Mouse (Mus musculus) G1E (cell line): Measurements from ENCODE around the gene Dazap2. TPM values are rescaled to one million over a fixed set of nuclear protein-coding genes. Genes with fewer than 3 reads are reported as not detected.

Experiments used
- ATAC-seq: 2 replicates; pipeline ENCODE4 v1.8.0; 2016; ENCODE audit warnings: mild to moderate bottlenecking; ENCODE audit not compliant: insufficient number of reproducible peaks, poor library complexity, low FRiP score, severe bottlenecking; ENCODE audit errors: extremely low read depth
- DNase-seq: peaks from one replicate; pipeline ENCODE4 v3.0.0; 2012; ENCODE audit warnings: low spot score
- H3K27me3 ChIP-seq: 2 replicates; pipeline ENCODE4 v1.6.1; 2012; ENCODE audit warnings: mild to moderate bottlenecking, low read length, inconsistent platforms; ENCODE audit not compliant: insufficient read depth
- H3K36me3 ChIP-seq: replicated peaks from 2 replicates; pipeline ENCODE3; 2012; ENCODE audit warnings: mild to moderate bottlenecking, inconsistent platforms
- H3K4me1 ChIP-seq: 2 replicates; pipeline ENCODE4 v1.6.1; 2012; ENCODE audit warnings: low read depth, low read length, inconsistent platforms, mixed read lengths; ENCODE audit not compliant: insufficient read depth
- H3K4me3 ChIP-seq: 2 replicates; pipeline ENCODE4 v1.5.1; 2012; ENCODE audit warnings: low read depth, mild to moderate bottlenecking, inconsistent platforms, low read length, moderate library complexity, mixed read lengths
- H3K9me3 ChIP-seq: replicated peaks from 2 replicates; pipeline ENCODE4 v1.6.1; 2012; ENCODE audit warnings: inconsistent platforms
- CTCF ChIP-seq: IDR thresholded peaks from 2 replicates; pipeline ENCODE4 v1.5.1; 2012; ENCODE audit warnings: low read depth, low read length, inconsistent platforms, mixed read lengths
- GATA1 ChIP-seq: IDR thresholded peaks from 2 replicates; pipeline ENCODE4 v1.6.1; 2012; ENCODE audit warnings: borderline replicate concordance, low read length, inconsistent platforms, mixed read lengths
- GATA2 ChIP-seq: IDR thresholded peaks from 2 replicates; pipeline ENCODE4 v1.6.1; 2012; ENCODE audit warnings: low read depth, low read length, inconsistent platforms, borderline replicate concordance
- POLR2AphosphoS5 ChIP-seq: IDR thresholded peaks from 2 replicates; pipeline ENCODE4 v1.6.1; 2012; ENCODE audit warnings: low read depth, low read length, inconsistent platforms; ENCODE audit not compliant: insufficient replicate concordance
- TAL1 ChIP-seq: conservative IDR thresholded peaks from 2 replicates; pipeline ENCODE4 v1.6.1; 2012; ENCODE audit warnings: low read depth, low read length, inconsistent platforms, mixed read lengths
- polyA plus RNA-seq: library from polyadenylated mRNA; stranded (reverse); fragments of >175 nt; gene quantifications from 2 replicates; pipeline ENCODE4 v1.2.3, GENCODE M21; 2012
- total RNA-seq, 2 experiments: library from RNA; stranded (forward) in 1 of 2; stranded (reverse) in 1 of 2; fragments of 200-1000 nt in 1 of 2; fragments of >200 nt in 1 of 2; fragmentation: Nextera tagmentation in 1 of 2; gene quantifications; 2 replicates each; pipeline ENCODE4 v1.2.3; 2014 to 2017

The Dazap2 gene
- total and polyA plus RNA-seq, 3 experiments: 56.6 to 234 (median 177) TPM

DNA sequence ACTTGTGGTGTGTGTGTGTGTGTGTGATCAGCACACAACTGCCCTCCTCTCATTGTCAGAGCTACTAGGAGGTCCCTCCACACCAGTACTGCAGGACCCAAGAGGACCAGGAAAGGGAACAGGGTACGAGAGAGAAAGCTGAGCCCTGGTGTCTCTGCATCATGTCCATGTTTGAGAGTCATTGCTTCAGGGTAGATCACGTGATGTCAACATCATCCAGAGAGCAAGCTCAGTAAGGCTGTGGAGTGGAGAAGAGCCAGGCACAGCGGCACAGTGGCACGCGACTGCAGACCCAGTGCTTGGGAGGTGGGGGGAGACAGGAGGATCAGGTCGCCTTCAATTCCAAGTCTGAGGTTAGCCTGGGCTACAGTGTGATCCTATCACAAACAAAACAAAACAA lies 38.8 kb upstream of the Dazap2 start:
- Histone ChIP-seq H3K4me1 (no peaks in the 10 kb centered on the region), H3K4me3 (no peak overlapping the region), H3K9me3 (no peaks in the 10 kb centered on the region), H3K36me3 (no peaks in the 10 kb centered on the region), H3K27me3 (peaks cover 3% of the 10 kb centered on the region)
- DNase-seq: no peak
- no peak for ATAC-seq
- TF ChIP-seq GATA1 (no peak), POLR2AphosphoS5 (no peak), TAL1 (no peak), GATA2 (no peak), CTCF (no peak)

DNA sequence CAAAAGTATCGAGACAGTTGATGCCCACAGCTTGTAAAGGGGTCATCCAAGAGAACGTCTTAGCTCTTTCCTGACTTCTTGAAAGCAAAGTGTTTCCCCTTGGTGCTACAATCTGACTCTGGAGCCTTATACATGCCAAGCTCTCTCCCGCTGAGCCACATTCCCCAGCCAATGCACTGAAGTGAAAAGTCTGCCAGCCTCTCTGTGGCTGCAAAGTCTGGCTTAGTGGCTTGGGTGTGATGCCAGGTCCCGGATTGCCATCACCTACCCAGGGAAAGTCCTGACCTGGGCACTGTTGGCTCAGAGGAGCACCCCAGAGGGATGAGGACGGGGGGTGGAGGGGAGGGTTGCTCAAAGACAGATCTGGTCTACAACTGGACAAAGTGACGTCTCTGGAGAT lies 38.3 kb upstream of the Dazap2 start:
- Histone ChIP-seq H3K27me3 (peaks cover 3% of the 10 kb centered on the region), H3K36me3 (no peaks in the 10 kb centered on the region), H3K4me1 (no peaks in the 10 kb centered on the region), H3K4me3 (no peak overlapping the region), H3K9me3 (no peaks in the 10 kb centered on the region)
- ATAC-seq (no peak), DNase-seq (no peak)
- TF ChIP-seq CTCF: no peak
- no peak for TF ChIP-seq GATA1
- no peak for TF ChIP-seq POLR2AphosphoS5
- no peak for TF ChIP-seq GATA2
- no peak for TF ChIP-seq TAL1

DNA sequence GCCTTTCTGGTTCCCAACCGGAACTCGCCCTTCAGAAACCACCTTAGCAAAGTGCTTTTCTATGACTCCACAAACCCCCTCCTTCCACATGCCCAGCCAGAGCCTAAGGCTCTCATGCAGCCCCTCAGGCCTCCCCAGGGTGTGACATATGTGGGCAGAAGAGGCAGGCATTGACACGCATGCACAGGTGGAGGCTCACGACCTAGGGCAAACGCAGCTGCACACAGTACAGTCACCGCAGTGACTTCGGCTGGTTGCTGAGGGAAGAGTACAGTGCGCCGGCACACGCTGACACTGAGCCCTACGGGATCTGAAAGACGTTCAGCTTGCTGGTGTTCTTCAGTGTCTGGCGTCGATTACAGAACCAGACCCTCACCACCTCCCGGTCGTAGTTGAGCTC lies 37.2 kb upstream of the Dazap2 start:
- no peaks in the 10 kb centered on the region for H3K4me1 ChIP-seq
- no peak for ATAC-seq
- H3K36me3 ChIP-seq: no peaks in the 10 kb centered on the region
- no peak for TF ChIP-seq CTCF
- no peaks in the 10 kb centered on the region for H3K9me3 ChIP-seq
- no peak overlapping the region for H3K4me3 ChIP-seq
- DNase-seq: no peak
- H3K27me3 ChIP-seq: peaks cover 4% of the 10 kb centered on the region

DNA sequence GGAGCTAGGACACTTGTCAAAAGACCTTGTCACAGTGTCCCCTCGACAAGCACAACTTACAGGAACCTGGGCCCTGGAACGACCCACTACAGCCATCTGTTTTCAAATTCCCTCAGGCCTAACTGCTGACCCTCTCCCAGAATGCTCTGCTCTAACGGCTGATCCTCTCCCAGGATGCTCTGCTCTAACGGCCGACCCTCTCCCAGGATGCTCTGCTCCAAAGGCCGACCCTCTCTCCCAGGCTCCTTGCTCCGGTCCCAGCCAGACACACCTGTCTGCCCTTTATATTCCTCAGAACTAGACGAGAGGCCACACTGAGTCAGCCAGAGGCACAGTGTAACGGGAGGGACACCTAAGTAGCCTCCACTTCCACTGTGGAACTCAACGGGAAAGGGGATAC lies 35.0 kb upstream of the Dazap2 start:
- ATAC-seq (no peak), DNase-seq (no peak)
- H3K36me3 ChIP-seq: no peaks in the 10 kb centered on the region
- no peaks in the 10 kb centered on the region for H3K4me1 ChIP-seq
- H3K9me3 ChIP-seq: no peaks in the 10 kb centered on the region
- H3K4me3 ChIP-seq: no peak overlapping the region
- peaks cover 7% of the 10 kb centered on the region; the same call in 1 of the 2 replicates for H3K27me3 ChIP-seq
- no peak for TF ChIP-seq GATA2
- no peak for TF ChIP-seq TAL1

DNA sequence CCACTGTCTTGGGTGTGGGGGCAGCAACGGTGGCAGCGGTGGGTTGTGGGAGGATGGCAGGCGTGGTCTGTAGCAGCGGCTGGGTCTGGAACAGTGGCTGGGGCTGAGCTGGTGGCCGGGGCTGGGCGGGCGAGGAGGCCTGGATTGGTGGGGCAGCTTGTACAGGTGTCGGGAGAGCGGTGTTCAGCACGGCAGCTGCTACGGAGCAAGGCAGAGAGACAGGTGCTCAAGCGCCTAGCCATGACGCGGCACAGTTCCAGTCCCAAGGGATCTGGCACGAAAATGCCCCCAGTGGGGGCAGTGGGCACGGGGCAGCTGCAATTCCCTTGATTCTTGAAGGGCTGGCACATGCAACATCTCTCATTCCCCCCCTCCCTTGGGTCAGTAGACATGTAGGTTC lies 29.2 kb upstream of the Dazap2 start:
- TF ChIP-seq CTCF: no peak
- H3K9me3 ChIP-seq: no peaks in the 10 kb centered on the region
- no peak for DNase-seq
- no peaks in the 10 kb centered on the region for H3K36me3 ChIP-seq
- no peak overlapping the region for H3K4me3 ChIP-seq
- H3K27me3 ChIP-seq: peaks cover 5% of the 10 kb centered on the region; the same call in 1 of the 2 replicates
- H3K4me1 ChIP-seq: no peaks in the 10 kb centered on the region
- no peak for ATAC-seq

DNA sequence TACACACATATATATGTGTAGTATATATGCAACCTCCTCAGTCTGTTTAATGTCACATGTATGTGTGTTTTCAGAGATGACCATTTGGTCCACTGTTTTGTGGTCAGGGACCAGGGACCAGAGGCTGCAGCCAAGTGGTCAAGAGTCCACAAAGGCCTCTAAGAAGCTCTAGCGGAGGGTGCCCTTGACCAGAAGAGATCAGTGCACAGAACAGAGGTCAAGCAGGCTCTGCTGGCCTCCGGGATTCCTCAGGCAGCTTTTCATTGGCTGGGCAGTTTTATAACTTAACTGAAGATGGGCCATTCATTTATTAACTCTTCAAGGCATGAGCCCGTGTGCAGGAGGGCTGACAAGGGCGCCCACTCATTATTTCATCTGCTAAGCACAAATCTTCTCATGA lies 28.0 kb upstream of the Dazap2 start:
- Histone ChIP-seq H3K27me3 (peaks cover 10% of the 10 kb centered on the region; the same call in 1 of the 2 replicates), H3K4me3 (no peak overlapping the region), H3K9me3 (no peaks in the 10 kb centered on the region), H3K36me3 (no peaks in the 10 kb centered on the region), H3K4me1 (no peaks in the 10 kb centered on the region)
- TF ChIP-seq CTCF: no peak
- TF ChIP-seq POLR2AphosphoS5: no peak
- no peak for TF ChIP-seq TAL1
- no peak for TF ChIP-seq GATA2
- no peak for TF ChIP-seq GATA1
- no peak for DNase-seq
- no peak for ATAC-seq

DNA sequence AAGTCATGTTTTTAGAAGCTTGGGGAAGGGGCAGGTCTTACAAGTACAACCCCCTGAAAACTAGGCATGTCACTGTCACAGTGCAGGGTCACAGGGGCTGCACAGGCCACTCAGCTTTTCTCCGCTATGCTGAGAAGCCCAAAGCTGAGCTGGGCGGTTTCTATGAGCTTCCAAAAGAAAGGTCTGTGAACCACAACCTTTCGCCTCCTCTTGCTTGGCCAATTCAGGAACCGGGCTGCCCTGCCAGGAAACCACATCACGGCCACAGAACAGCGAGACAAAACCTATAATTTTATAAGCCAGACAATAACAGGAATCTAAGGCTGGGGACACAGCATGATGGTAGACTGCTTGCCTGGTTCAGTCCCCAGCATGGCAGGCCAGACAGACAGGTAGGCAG lies 26.9 kb upstream of the Dazap2 start:
- no peak overlapping the region for H3K4me3 ChIP-seq
- DNase-seq (no peak), ATAC-seq (no peak)
- no peaks in the 10 kb centered on the region for H3K36me3 ChIP-seq
- TF ChIP-seq GATA2 (no peak), GATA1 (no peak), CTCF (no peak), POLR2AphosphoS5 (no peak)
- no peaks in the 10 kb centered on the region for H3K4me1 ChIP-seq
- no peaks in the 10 kb centered on the region for H3K9me3 ChIP-seq
- peaks cover 8% of the 10 kb centered on the region; the same call in 1 of the 2 replicates for H3K27me3 ChIP-seq
